Mouse (Mus musculus): Measurements from ENCODE around the gene Scrn1. TPM values are rescaled to one million over a fixed set of nuclear protein-coding genes. Genes with fewer than 3 reads are reported as not detected.

Gene Scrn1
- polyA plus RNA-seq, 1 experiment from 2014 or later, result 12.3 TPM

DNA sequence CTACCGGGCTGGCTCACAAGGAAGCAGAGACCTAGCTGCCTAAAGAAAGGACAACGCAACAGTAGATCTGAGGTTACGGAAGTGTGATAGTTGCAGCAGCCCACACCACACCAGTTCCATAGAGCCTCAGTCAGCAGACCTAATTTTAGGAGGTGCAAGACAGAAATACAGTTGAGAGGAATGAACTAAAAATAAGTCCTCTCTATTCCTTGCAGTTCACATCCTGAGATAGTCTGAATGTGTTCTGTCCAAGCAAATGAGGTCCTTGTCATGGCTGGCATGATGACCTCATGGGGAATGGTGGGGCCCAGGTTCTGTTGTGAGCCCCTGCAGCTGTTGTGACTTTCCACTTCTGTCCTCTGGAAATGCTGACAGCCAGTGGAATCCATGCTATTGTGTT, 98.9 kb downstream of the Scrn1 start:
- Histone ChIP-seq H3K9ac (replicated peaks; ENCODE audit: low read depth, low read length) (no peak overlapping the region), H3K4me2 (replicated peaks; ENCODE audit: low read depth, low read length) (no peak overlapping the region), H3K36me3 (ENCODE audit: control insufficient read depth, insufficient read depth, low read length) (no peaks in the 10 kb centered on the region), H3K27me3 (ENCODE audit: control insufficient read depth, insufficient read depth, low read length) (no peaks in the 10 kb centered on the region), H3K27ac (ENCODE audit: low read length) (no peak overlapping the region), H3K4me3 (ENCODE audit: low read depth, low read length) (no peak overlapping the region), H3K9me3 (ENCODE audit: control insufficient read depth, low read depth, low read length) (no peaks in the 10 kb centered on the region), H3K4me1 (ENCODE audit: control insufficient read depth, insufficient read depth, low read length) (no peaks in the 10 kb centered on the region)
- WGBS, result 85% methylated on average over 3 of the region's 3 CpGs
- ATAC-seq (ENCODE audit: insufficient number of reproducible peaks, insufficient read depth, low FRiP score, low read depth), result no peak

DNA sequence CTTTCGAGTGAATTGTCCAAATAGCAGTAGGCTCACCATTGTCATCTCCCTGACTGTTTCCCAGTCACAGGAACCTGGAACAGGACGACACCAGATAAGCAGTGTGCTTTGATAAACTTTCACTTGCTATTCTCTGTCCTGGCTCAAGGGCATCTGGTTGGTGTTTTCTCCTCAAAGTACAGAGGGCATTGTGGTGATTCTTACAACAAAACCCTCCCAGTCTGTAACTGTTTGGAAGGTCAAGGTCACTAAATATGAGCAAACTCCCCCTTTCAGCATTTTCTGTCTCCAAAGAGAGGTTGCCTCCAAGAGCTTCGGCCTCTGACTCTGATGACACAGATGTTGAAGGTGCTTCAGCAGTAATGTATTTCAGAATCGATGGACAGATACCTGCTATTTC, 101.4 kb downstream of the Scrn1 start:
- Histone ChIP-seq H3K4me3 (ENCODE audit: low read depth, low read length) (no peak overlapping the region), H3K4me1 (ENCODE audit: control insufficient read depth, insufficient read depth, low read length) (no peaks in the 10 kb centered on the region), H3K27ac (ENCODE audit: low read length) (no peak overlapping the region), H3K9me3 (ENCODE audit: control insufficient read depth, low read depth, low read length) (no peaks in the 10 kb centered on the region), H3K9ac (replicated peaks; ENCODE audit: low read depth, low read length) (no peak overlapping the region), H3K27me3 (ENCODE audit: control insufficient read depth, insufficient read depth, low read length) (no peaks in the 10 kb centered on the region), H3K36me3 (ENCODE audit: control insufficient read depth, insufficient read depth, low read length) (no peaks in the 10 kb centered on the region), H3K4me2 (replicated peaks; ENCODE audit: low read depth, low read length) (no peak overlapping the region)
- ATAC-seq (ENCODE audit: insufficient number of reproducible peaks, insufficient read depth, low FRiP score, low read depth), result no peak
- WGBS, result 77% methylated on average over 4 of the region's 4 CpGs

DNA sequence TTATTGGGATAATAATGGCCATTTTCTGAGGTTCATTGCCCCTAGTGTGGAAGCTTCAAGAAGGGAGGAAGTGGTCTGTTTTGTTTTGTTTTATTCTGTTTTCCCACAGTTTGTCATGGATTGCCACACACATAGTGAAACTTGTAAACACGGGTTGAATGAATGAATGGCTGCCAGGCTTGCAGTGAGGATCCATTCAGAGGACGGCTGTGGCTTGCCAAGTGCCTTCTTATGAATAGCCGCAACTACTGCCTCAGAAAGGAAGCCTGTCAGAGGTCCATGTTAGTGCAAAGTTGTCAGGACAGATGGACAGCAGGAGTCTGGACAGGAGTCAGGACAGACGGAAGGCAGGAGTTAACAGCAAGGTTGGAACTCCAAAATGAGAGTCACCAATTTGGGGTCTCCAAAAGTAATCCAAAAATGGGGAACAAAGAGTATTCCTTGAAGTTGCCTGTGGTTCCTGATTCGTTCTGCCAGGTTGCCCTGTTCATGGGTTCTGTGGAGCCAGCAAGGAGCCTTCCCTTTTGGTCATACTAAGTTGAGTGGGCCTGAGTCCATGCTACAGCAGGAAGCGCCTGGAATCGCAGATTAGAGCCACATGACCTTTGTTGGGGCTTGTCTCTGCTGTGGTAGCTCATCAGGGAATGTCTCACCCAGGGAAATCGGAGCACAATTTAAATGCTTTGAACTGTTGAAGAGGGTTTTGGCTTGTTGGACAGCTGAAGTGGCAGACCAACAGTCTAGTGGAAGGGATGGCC, 102.4 kb downstream of the Scrn1 start:
- Histone ChIP-seq H3K4me1 (ENCODE audit: control insufficient read depth, insufficient read depth, low read length) (no peaks in the 10 kb centered on the region), H3K4me2 (replicated peaks; ENCODE audit: low read depth, low read length) (no peak overlapping the region), H3K27ac (ENCODE audit: low read length) (no peak overlapping the region), H3K36me3 (ENCODE audit: control insufficient read depth, insufficient read depth, low read length) (no peaks in the 10 kb centered on the region), H3K27me3 (ENCODE audit: control insufficient read depth, insufficient read depth, low read length) (no peaks in the 10 kb centered on the region), H3K4me3 (ENCODE audit: low read depth, low read length) (no peak overlapping the region), H3K9me3 (ENCODE audit: control insufficient read depth, low read depth, low read length) (no peaks in the 10 kb centered on the region), H3K9ac (replicated peaks; ENCODE audit: low read depth, low read length) (no peak overlapping the region)
- ATAC-seq (ENCODE audit: insufficient number of reproducible peaks, insufficient read depth, low FRiP score, low read depth), result no peak
- WGBS, result 74% methylated on average over 8 of the region's 8 CpGs

DNA sequence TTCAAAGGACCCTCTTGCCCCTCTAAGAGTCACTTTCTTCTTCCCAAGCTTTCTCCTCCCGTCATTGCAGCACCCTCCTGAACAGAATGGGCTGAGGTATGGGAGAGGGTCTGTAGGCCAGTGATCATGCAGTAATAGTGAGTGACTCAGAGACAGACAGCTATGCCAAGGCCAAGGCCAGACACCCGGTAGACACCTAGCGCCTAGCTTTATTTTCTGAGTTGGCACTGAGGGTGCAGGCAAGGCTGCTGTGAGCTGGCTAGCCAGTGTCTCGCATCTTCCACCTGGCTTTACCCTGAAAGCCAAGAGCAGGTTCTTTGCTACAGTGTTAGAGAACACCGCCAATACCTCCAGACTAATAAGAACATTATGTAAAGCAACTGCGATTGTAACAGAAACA, 103.5 kb downstream of the Scrn1 start:
- no peaks in the 10 kb centered on the region for H3K27me3 ChIP-seq (ENCODE audit: control insufficient read depth, insufficient read depth, low read length)
- no peak overlapping the region for H3K4me3 ChIP-seq (ENCODE audit: low read depth, low read length)
- H3K4me1 ChIP-seq (ENCODE audit: control insufficient read depth, insufficient read depth, low read length), result no peaks in the 10 kb centered on the region
- no peak overlapping the region for H3K9ac ChIP-seq (replicated peaks; ENCODE audit: low read depth, low read length)
- ATAC-seq (ENCODE audit: insufficient number of reproducible peaks, insufficient read depth, low FRiP score, low read depth), result no peak
- H3K36me3 ChIP-seq (ENCODE audit: control insufficient read depth, insufficient read depth, low read length), result no peaks in the 10 kb centered on the region
- no peak overlapping the region for H3K4me2 ChIP-seq (replicated peaks; ENCODE audit: low read depth, low read length)
- 87% methylated on average over 6 of the region's 6 CpGs for WGBS
- no peak overlapping the region for H3K27ac ChIP-seq (ENCODE audit: low read length)
- no peaks in the 10 kb centered on the region for H3K9me3 ChIP-seq (ENCODE audit: control insufficient read depth, low read depth, low read length)

GRCm38 (mm10) chr6:54460915-54461671, 105.2 kb downstream of the Scrn1 start:
- Histone ChIP-seq H3K4me1 (ENCODE audit: control insufficient read depth, insufficient read depth, low read length) (no peaks in the 10 kb centered on the region), H3K4me3 (ENCODE audit: low read depth, low read length) (no peak overlapping the region), H3K36me3 (ENCODE audit: control insufficient read depth, insufficient read depth, low read length) (no peaks in the 10 kb centered on the region), H3K9me3 (ENCODE audit: control insufficient read depth, low read depth, low read length) (no peaks in the 10 kb centered on the region), H3K4me2 (replicated peaks; ENCODE audit: low read depth, low read length) (no peak overlapping the region), H3K27me3 (ENCODE audit: control insufficient read depth, insufficient read depth, low read length) (no peaks in the 10 kb centered on the region), H3K9ac (replicated peaks; ENCODE audit: low read depth, low read length) (no peak overlapping the region), H3K27ac (ENCODE audit: low read length) (no peak overlapping the region)
- 81% methylated on average over 13 of the region's 13 CpGs for WGBS
- no peak for ATAC-seq (ENCODE audit: insufficient number of reproducible peaks, insufficient read depth, low FRiP score, low read depth)

- Histone ChIP-seq H3K36me3 (ENCODE audit: control insufficient read depth, insufficient read depth, low read length) (no peaks in the 10 kb centered on the region), H3K27ac (ENCODE audit: low read length) (no peak overlapping the region), H3K9ac (replicated peaks; ENCODE audit: low read depth, low read length) (no peak overlapping the region), H3K4me2 (replicated peaks; ENCODE audit: low read depth, low read length) (no peak overlapping the region), H3K9me3 (ENCODE audit: control insufficient read depth, low read depth, low read length) (no peaks in the 10 kb centered on the region), H3K27me3 (ENCODE audit: control insufficient read depth, insufficient read depth, low read length) (no peaks in the 10 kb centered on the region), H3K4me1 (ENCODE audit: control insufficient read depth, insufficient read depth, low read length) (no peaks in the 10 kb centered on the region), H3K4me3 (ENCODE audit: low read depth, low read length) (no peak overlapping the region)
- WGBS, result 84% methylated on average over 6 of the region's 6 CpGs
- no peak for ATAC-seq (ENCODE audit: insufficient number of reproducible peaks, insufficient read depth, low FRiP score, low read depth)
Measured at GRCm38 (mm10) chr6:54460172-54460914, 105.9 kb downstream of the Scrn1 start.

DNA sequence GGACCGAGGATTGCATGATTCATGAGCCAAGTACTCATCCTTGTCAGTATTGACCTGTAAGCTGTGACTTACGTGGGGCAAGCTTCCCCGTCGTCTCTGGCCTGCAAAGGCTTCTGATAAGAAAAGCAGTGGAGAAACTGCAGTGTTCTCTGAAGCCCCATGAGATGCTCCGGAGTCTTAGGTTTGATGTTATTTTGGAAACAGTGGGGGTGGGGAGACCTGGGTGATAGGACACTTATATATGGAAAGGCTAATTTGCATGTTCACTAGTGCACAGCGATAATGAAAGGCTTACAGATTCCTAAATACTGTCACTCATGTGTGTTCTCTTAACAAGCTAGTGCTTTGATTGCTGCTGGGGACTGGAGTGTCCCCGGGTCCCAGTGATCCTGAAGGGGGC, 106.6 kb downstream of the Scrn1 start:
- Histone ChIP-seq H3K4me3 (ENCODE audit: low read depth, low read length) (no peak overlapping the region), H3K9me3 (ENCODE audit: control insufficient read depth, low read depth, low read length) (no peaks in the 10 kb centered on the region), H3K4me2 (replicated peaks; ENCODE audit: low read depth, low read length) (no peak overlapping the region), H3K36me3 (ENCODE audit: control insufficient read depth, insufficient read depth, low read length) (no peaks in the 10 kb centered on the region), H3K27me3 (ENCODE audit: control insufficient read depth, insufficient read depth, low read length) (no peaks in the 10 kb centered on the region), H3K27ac (ENCODE audit: low read length) (no peak overlapping the region), H3K4me1 (ENCODE audit: control insufficient read depth, insufficient read depth, low read length) (no peaks in the 10 kb centered on the region), H3K9ac (replicated peaks; ENCODE audit: low read depth, low read length) (no peak overlapping the region)
- 56% methylated on average over 7 of the region's 7 CpGs for WGBS
- ATAC-seq (ENCODE audit: insufficient number of reproducible peaks, insufficient read depth, low FRiP score, low read depth), result no peak

Data from stomach, embryonic 14.5 days (tissue).